Mouse (Mus musculus) adrenal gland, postnatal 10 days (tissue): ENCODE results near the gene Saa3. TPM values are rescaled to one million over a fixed set of nuclear protein-coding genes. Genes with fewer than 3 reads are reported as not detected.
"Not testable (repeated sequence)": the region's sequence is repeated elsewhere in the genome, so short reads cannot be mapped to it uniquely, and the experiment has no call there.

Source experiments
- DNase-seq: peaks from one replicate; pipeline ENCODE4 v3.0.0; 2021; ENCODE audit warnings: mixed read lengths
- long read RNA-seq, 2 experiments: library from polyadenylated mRNA; stranded (forward); transcript quantifications; one replicate each; pipeline ENCODE4 v2.0.0; 2021
- total RNA-seq, 2 experiments: library from RNA; stranded (reverse); gene quantifications; 2 replicates each; pipeline ENCODE4 v1.2.3; 2021

Saa3 gene
- total RNA-seq: 1 to 10 TPM in 1 of 2 experiments, not detected in 1; 1.2 TPM
- long read RNA-seq, experiment 1, partial matches to known transcripts: 1 of 2 reads
- long read RNA-seq, experiment 1, other reads (novel, unspliced or antisense): 0 of 2 reads
- long read RNA-seq, experiment 2: 0 reads

DNA sequence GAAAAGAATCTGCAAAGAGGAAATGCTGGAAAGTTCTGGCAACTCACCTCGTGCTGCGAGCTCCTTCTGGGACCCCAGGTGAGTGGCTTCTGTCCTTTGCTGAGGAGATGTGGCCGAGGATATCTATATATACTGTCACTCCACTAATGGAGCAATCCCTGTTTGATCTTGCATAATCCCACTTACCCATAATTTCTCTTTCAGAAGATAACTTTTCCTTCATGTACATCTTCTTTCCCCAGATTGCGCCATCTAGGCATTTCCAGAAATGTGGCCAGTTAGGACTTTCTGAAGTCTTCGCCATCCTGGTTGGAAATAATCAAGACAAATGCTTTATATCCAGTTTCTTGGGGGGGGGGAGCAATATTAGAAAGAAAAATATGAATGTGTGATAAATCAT lies at the start of gene Saa3:
Gene Saa3, minus strand, starts transcription at position 101 of the 400 bp plus-strand sequence.
- DNase-seq: no peak

DNA sequence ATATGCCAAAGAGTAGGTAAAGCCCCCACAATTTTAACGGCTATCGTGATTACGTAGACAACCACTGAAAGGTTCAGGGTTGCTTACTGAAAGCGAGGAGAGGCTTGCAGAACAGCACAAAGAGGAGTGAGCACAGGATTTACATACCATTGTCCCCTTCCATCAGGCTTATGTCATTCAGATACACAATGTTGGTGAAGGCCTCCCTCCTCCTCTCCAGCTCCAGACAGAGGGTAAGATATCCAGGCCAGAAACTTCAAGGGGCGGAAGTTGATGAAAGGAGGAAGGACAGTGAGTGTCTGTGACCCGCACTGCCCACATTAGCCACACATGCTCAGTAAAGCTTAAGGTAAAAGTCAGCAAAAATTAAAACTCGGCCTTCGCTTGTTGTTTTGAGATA lies 49.2 kb upstream of the Saa3 start:
- DNase-seq: no peak

DNA sequence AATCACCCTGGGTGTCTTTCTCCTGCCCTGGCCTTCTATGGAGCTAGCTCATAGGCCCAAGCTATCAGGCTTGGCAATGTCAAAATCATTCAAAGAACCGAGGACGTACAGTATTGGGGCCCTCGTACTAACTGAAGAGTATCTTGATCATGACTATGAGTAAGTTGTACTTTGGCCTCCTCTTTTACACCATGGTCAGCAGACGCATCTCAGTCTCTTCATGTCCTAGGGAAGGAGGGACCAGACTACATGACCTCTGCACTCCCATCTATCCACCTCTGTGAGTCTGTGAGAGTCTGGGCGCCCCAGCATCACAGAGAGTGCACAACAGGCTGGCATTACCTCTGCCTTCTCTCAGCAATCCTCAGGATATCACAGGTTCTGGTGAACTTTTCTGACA lies 47.1 kb upstream of the Saa3 start:
- DNase-seq: no peak

DNA sequence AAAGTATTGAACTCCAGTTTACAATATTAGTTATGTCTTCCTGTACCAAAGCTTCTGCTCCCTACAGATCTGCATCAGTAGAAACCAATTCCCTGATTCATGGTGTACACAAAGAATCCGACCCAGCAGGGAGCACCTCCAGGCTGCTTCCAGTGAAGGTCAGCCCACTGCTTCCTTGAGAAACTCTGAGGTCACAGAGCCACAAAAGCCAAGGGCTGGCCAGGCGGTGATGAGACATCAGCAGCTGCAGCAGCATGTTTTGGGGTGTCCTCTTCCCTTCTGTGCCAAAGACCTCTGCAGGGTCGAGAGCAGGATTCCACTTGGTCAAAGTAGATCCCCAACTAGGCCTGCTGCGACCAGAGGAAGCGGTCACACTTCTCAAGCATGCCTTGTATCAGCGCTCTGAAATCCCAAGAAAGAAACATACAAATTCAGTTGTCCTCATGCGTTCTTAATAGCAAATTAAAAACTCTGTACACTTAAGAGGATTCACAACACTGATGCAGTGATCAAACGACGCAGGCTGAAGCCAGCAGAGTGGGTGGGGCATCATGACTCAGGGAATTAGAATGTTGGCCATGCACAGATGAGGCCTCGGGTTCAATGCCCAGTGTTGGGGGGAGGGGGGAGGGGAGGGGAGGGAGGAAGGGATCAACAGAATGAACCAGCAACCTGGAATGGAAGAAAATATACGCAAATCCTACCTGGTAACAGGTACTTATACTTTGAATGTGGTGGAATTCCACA lies 45.7 kb upstream of the Saa3 start:
- peak; percentile 5 for DNase-seq

DNA sequence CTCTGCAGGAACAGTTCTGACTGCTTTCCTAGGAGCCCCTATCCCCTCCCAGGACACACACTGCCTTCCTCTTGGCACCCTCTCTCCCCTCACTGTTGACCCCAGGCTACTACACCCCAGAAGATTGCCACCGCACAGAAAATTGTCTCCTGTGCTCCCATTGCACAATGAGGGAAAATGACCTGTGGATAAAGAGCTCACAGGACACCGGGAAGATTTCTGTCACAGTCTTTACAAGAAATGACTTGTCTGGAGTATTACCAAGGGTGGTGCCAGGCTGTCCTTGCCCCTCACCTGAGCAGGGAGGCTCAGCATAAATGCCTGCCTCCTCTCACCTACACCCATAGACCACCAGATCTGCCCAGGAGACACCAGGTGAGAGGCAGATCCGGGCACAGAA lies 36.0 kb upstream of the Saa3 start, which contains the start of gene Saa2:
Gene Saa2, plus strand, starts transcription at position 301 of the 400 bp plus-strand sequence.
- DNase-seq: no peak

DNA sequence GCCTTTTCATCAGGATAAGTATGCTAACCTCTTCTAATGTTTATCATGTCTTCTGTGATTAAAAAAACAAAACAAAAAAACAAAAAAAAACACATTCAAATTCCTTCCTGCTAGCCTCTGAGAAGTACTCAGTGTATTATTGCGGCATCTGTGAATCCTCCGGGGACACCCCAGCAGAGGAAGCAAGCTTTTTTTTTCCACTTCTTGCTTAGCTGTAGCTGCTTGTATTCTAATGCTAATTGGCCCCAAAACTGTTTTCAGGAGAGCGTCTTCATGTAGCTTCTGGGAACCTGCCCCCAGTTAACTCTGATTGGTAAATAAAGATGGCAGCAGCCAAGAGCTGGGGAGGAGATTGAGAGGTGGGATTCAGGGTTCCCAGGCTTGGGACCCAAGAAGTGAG lies 33.0 kb upstream of the Saa3 start:
- peak; percentile 27 for DNase-seq

DNA sequence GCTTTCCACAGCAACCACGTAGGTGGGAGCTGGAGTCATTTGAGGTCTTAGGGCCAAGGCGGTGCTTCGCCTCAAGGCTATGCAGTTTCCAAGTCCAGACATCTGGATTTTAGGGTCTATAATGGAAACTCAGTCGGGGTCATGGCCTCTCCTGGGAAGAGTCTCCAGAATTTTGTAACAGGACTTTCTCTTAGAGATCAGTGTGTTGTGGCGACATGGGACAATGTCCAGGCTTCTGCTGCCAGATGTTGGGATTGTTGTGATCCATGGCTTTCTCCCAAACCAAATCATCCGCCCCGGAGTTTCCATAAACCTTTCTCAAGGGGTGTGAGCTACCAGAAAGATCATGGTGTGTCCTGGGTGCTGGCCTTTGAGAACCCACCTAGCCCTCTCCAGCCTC lies 30.9 kb upstream of the Saa3 start:
- peak; percentile 12 for DNase-seq

DNA sequence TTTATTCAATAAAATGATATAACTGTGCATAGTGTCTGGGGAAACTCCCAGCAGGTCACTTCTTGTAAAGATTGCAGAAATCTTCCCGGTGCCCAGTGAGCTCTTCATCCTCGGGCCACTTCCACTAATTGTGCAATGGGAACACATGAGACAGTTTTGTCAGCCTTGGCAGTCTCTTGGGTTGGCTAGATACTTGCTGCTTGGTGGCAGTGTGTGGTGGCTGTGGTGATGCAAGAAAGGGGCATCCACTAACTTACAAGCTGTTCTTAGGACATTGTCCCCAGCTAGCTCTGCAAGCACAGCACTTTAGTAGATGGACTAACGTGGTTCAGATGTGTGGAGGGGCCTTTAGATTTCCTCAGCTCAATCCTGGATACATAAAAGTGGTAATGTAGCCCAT lies 30.3 kb upstream of the Saa3 start:
- DNase-seq: peak; percentile 57

DNA sequence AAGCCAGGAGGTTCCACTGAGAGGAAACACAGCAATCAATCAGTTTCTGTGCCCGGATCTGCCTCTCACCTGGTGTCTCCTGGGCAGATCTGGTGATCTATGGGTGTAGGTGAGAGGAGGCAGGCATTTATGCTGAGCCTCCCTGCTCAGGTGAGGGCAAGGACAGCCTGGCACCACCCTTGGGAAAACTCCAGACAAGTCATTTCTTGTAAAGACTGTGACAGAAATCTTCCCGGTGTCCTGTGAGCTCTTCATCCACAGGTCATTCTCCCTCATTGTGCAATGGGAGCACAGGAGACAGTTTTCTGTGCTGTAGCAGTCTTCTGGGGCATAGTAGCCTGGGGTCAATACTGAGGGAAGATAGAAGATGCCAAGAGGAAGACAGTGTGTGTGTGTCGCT lies 27.4 kb upstream of the Saa3 start, which contains the start of gene Saa1:
Gene Saa1, minus strand, starts transcription at position 101 of the 400 bp plus-strand sequence.
- DNase-seq: not testable (repeated sequence)

DNA sequence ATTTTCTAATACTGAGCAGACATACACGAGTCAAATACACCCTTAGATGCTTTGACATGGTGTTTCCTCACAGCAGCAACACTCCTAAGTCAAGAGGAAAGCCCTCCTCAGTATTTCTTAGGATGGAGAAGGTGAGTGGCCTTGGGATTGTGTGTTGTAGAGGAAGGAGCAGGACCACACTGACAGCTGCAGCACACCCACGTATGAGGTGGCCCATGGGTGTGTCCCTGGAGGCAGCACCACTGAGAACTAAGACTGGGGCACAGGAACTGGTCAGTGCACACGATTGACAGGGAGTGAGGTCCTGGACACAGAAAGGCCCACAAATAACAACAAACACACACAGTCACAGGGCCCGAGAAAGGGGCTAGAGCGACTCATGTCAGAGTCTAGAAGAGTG lies 24.5 kb upstream of the Saa3 start:
- DNase-seq: not testable (repeated sequence)

DNA sequence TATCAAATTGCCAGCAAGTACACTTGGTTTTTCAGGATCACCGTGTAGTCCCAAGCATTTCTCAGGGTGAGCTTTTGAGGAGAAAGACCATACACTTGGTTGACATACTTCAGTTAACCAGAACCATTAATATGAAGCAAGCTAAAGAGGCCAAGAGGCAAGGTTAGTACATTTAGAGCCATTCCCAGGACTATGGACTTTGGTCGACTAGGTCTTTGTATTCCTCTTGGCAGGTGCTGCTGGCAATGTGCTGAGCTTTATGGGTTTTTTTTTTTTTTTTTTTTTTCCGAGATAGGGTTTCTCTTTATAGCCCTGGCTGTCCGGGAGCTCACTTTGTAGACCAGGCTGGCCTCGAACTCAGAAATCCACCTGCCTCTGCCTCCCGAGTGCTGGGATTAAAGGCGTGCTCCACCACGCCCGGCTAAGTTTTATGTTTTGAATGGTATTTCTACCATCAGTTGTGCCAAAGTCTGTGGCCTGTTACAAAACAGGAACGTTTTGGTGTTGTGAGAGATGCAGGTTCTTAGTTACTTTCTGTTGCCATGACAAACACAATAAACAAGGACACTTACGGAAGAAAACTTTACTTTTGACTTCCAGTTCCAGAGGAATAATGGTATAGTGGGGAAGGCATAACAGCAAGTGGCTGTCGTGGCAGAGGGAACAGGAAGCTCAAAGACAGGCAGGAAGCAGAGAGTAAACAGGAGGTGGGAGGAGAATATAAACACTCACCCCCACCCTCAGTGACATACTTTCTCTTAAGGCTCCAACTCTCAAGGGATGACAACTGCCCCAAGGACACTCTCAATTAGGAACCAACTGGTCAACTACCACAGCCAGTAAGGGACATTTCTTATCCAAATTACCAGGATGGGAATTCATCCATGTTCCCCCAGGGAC lies 23.3 kb upstream of the Saa3 start:
- no peak for DNase-seq

DNA sequence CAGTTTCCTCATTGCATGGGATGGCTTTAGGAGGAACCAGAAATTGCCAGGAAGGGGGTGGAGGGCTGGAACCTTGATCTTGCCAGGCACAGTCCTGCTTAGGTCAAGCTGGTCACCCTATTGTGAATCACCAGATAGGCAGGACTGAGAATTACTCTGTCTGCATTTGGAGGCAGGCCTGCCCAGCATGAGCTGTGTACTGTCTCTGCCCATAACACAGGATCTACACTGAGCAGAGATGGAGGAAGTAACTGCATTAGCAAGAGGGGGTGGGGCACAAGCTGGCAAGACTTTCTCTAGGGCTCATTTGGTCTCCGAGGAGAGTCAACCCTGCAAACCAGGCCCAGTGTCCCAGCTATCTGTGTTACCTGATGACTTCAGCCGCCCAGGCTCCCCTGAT lies 19.5 kb upstream of the Saa3 start:
- no peak for DNase-seq

DNA sequence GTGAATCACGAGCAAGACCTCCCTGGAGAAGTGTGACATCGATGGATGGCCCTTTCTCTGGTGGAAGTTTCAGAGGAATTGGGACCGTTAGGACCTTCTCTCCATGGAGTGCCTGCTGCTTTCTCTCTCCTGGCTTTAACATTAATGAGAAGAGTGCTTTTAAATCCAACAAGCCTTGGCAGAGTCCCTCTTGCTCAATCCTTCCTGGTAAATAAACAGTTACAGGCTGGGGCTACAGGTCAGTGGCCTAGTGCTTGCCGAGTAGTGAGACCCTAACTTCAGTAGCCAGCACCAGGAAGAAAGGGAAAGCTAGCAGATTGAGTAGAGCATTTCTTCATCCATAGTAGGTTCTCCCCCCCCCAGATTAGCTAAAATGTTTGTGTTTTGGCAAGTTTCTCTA lies 17.0 kb upstream of the Saa3 start, which contains the start of gene Saa4:
Gene Saa4, minus strand, starts transcription at position 146 of the 400 bp plus-strand sequence.
- DNase-seq: no peak

DNA sequence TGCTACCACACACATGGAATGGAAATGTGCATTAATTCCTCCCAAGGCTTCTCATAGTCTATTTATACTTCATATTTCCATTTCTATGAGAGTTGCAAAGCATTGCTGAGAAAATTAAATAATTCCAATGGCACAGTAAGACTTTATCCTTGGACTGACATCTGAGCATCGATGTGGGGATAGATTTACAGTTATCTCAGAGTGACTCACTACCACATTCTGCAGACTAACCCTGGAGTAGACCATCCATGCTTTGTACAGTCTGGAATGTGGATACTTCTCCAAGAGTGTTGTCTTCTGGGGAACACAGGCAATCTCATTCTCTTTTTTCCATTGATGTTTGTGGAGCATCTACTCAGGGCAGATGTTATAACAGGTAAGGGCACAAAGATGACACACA lies 12.1 kb upstream of the Saa3 start:
- no peak for DNase-seq

DNA sequence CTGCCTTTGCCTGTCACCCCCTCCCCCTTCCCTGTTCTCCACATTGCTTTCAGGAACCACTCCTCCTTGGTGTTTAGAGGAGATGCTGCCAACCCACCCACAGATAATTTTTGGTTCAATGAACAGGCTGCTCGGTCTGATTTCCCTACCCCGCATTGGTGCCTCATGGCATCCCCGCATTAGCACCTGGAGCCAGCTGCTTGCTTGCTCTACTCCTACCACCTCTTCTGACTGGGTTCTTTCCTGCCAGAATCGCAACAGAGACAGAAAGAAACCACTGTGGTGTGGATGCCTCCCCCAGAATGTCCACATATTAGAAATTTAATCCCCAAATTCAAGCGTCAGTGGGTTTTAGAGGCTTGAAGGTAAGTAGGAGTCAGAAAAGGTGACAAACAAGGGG lies 8.9 kb upstream of the Saa3 start:
- no peak for DNase-seq

DNA sequence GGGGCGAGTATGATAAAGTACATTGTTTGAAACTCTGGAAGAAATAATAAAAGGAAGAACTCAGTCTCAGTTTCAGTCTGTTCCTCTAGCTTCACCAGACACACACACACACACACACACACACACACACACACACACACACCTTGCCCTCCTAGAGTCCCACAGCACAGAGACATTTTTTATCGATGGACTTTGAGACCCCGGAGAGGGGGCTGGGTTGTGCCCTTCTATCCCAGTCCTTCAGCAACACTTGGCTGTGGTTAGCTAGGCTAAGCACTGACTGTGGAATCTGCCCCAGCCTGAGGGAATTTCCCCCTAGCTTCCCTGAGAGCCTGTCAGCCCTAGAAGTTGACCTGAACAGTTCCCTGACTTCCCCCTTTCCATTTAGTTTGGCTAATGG lies 8.3 kb upstream of the Saa3 start:
- DNase-seq: no peak

DNA sequence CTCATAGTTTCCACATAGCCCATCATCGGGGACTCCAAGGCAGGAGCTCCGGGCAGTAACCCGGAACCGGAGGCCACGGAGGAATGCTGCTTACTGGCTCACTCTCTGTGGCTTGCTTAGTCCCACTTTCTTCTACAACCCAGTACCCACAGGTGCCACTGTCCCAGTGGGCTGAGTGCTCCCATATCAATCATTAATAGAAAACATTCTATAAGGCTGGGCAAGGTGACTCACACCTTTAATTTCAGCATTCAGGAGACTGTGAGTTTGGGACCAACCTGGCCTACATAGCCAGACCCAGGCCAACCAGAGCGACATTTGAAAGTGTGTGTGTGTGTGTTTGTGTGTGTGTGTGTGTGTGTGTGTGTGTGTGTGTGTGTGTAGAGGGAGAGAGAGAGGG lies 7.9 kb upstream of the Saa3 start:
- DNase-seq: no peak

DNA sequence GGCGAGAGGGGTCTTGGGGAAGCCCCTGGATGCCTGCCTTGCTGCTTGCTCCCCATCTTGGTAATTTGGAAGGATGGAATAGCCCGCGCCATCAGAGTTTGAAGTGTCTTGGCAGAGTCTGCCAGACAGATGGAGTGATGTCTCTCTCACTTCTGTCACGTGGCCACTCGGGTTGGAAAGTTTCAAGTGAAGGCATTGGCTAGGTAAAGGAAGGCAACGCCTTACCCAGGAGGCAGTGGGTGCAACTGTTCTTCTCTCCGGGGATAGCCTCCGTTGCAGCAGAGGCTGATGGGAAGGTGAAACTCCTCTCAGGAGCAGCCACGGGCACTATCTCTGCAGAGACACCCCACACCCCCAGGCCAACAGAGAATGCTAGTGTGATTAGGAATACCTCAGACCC lies 5.0 kb upstream of the Saa3 start:
- no peak for DNase-seq

DNA sequence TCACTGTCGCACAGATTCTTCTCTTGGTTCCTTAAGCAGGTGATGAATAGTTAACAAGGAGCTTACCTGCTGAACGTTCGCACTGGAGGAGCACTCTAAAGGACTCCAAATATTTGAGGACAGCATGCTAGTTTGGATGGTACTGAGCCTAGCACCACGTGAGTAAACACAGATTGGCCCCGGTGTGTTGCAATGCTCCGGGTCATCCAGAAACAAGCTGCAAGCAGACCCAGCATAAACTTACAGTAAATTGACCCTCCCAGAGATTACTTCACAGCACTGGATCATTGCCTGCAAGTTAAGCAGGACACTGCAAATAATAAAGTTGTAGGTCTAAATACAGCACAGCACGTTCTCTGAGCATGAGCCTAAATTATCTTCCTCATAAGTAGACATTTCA lies 4.0 kb upstream of the Saa3 start:
- peak; percentile 64 for DNase-seq

DNA sequence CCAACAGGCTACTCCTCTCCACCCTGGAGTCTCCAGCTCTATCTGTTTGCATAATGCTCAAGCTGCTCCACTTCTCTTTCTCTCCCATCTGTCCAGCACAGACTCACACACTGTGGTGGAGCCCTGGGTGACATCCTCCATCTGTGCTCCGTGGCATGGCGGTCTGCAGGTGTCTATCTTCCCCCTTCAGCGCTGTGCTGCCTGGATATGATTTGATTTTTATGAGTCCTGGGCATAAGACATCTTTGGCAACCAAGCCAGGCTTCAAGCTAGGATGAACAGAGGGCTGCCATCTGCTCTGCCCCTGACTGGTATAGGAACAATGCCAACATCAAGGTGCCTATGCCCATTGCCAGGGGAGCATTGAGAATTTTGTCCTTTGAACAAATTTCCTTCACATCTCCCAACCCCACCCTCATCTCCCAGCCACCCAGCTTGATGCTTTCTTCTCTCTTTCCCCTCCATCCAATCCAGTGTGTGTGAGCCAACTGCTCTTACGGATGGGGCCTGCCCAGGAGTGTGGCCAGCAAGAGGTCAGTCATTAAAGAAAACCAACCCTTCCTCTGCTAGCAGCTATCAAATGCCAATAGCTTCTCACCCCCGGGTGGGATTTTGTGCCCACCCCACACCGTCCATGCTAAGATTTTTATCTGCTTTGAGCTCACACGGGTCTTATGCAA lies 3.2 kb upstream of the Saa3 start:
- no peak for DNase-seq

DNA sequence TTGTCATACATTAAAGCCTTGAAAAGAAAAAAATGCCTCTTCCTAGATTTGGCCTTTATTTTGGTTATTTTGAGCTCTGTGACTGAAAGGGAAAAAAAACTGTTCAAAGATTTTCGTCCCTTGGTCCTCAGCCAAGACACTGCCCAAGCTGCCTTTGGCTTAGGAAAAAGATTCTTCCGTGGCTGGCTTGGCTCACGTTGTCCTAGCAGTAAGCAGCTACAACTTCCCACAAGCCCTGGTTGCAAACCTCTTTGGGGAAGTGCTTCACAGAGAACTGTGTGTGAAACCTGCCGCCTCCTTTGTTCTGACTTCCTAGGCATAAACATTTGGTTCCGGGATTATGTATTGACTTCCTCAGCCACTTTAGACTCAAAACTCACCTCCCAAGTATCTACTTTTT lies 1.4 kb upstream of the Saa3 start:
- peak; percentile 59 for DNase-seq

DNA sequence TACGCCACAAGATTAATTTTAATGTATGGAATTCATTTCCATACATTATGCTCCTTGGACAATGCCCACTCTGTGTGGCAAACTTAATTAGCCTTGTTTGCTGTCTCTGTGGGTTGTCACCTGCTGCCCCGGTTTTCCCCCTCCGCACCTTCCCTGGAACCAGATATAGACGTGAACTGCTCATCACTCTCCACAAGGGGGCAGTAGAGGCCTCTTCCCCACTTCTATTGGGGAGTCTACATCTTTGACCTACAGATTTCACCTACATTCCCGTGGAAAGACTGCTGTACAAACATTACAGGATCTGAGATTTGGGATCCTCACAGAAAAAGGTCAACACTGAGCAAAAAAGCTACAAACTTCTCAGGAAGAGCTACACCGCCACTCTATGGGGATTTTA lies 982 bp downstream of the Saa3 start:
- DNase-seq: peak; percentile 82

DNA sequence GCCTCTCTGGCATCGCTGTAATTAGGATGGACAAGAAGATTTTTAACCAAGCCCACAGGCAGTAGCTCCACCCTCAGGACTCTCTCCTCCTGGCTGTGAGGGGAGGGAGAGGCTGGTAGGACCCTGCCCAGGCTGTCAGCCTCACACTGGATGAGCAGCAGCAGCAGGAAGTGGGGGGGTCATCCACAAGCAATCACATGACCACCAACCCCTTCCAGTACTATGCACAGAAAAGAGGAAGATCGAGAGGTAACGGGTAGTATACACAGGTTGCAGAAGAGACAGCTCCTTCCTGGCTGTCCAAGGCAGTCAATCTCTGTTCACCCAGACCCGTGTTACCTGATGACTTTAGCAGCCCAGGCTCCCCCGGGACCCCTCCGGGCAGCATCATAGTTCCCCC lies 3.2 kb downstream of the Saa3 start:
- DNase-seq: no peak
